In the genomic region with DNA sequence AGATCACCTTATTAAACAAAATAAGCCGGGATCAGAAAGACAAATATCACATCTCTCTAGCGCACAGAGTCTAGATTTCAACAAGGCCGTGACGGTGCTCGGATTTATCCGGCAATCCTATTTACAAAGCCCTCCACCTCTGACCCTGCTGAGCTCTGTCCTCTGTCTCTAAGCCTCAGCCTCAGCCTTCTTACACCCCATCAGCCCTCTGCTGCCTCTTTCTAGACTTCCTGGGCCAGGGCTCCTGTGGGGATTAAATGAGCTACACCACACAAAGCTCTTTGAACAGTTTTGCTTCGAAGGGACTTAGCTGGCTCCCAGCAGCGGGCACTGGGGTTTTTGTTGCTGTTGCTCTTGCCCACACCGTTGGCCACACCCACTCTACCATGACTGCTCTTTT, we compare ENCODE assay signal across 17 mouse cellular contexts.
"Had no signal": no experiment of that assay in that cellular context is flagged by ENCODE, and none has a peak within 500 bp of the region (broad histone marks: within the 10 kb centered on the region; RNA-seq: fewer than 3 reads in every experiment).

No protein-coding gene starts in this region.

- H3K9me3 ChIP-seq: limb, embryonic 15.5 days; neural tube, embryonic 12.5 days; stomach, embryonic 15.5 days had no signal

- H3K36me3 ChIP-seq: limb, embryonic 15.5 days; liver, embryonic 12.5 days; neural tube, embryonic 12.5 days; stomach, embryonic 15.5 days had no signal

- H3K4me3 ChIP-seq: limb, embryonic 15.5 days; liver, embryonic 12.5 days; megakaryocyte, embryonic 14.5 days; neural tube, embryonic 12.5 days; stomach, embryonic 15.5 days had no signal

- ATAC-seq: liver, embryonic 12.5 days; midbrain, embryonic 16.5 days had no signal

- H3K27ac ChIP-seq: limb, embryonic 15.5 days; liver, embryonic 12.5 days; liver, embryonic 14.5 days; neural tube, embryonic 12.5 days; stomach, embryonic 15.5 days; stomach, postnatal 0 days had no signal

- DNase-seq: lung, adult 18-20 months; lung, embryonic 14.5 days; lung, postnatal 10 days; lung, postnatal 4 days; right cerebral cortex, adult 18-20 months; right cerebral cortex, postnatal 25 days; right cerebral cortex, postnatal 4 days; thymus, adult 2 months; thymus, postnatal 25 days had no signal

- H3K4me1 ChIP-seq: limb, embryonic 15.5 days; liver, embryonic 12.5 days; megakaryocyte, embryonic 14.5 days; neural tube, embryonic 12.5 days; stomach, embryonic 15.5 days had no signal

- H3K27me3 ChIP-seq: limb, embryonic 15.5 days; liver, embryonic 12.5 days; megakaryocyte, embryonic 14.5 days; neural tube, embryonic 12.5 days; stomach, embryonic 15.5 days had no signal

- H3K9ac ChIP-seq: limb, embryonic 15.5 days; liver, embryonic 12.5 days; liver, embryonic 14.5 days; lung, embryonic 14.5 days; neural tube, embryonic 12.5 days; stomach, embryonic 15.5 days had no signal

- H3K4me2 ChIP-seq: limb, embryonic 15.5 days; liver, embryonic 12.5 days; lung, embryonic 14.5 days; neural tube, embryonic 12.5 days; stomach, embryonic 15.5 days had no signal
